Mouse (Mus musculus) skeletal muscle tissue, postnatal 0 days (tissue): ENCODE measurements around the gene 4922502D21Rik. TPM values are rescaled to one million over a fixed set of nuclear protein-coding genes. Genes with fewer than 3 reads are reported as not detected.

Experiments
- polyA plus RNA-seq: library from polyadenylated mRNA; unstranded; fragments of >200 nt; fragmentation: Nextera tagmentation; extraction: Ambion mirVana; gene quantifications from 2 replicates; pipeline ENCODE4 v1.2.1, GENCODE M21; 2015

The 4922502D21Rik gene
- not detected in 2 replicates for polyA plus RNA-seq

GRCm38 (mm10) chr6:129331610-129332009, at the start of gene 4922502D21Rik:
TSS of gene 4922502D21Rik (minus strand) at chr6:129331796.

GRCm38 (mm10) chr6:129342391-129342790, 10.8 kb upstream of the 4922502D21Rik start, which contains the start of gene Clec12a:
TSS of gene Clec12a (plus strand) at chr6:129342691.

GRCm38 (mm10) chr6:129275220-129275619, 56.4 kb downstream of the 4922502D21Rik start, which contains the start of gene Cd69:
TSS of gene Cd69 (minus strand) at chr6:129275436.

Other genes starting within 250 kb of the 4922502D21Rik start
- gene Clec2e, start 230.9 kb downstream of the 4922502D21Rik start, polyA plus RNA-seq = 0.28 TPM in 2 replicates
- gene Clec2d, start 151.2 kb downstream of the 4922502D21Rik start, polyA plus RNA-seq = 0.74 and 0.84 TPM in 2 replicates
- 0.38 and 0.74 TPM in 2 replicates for gene Cd69, start 56.4 kb downstream of the 4922502D21Rik start, polyA plus RNA-seq
- gene Clec12a, start 10.9 kb upstream of the 4922502D21Rik start, polyA plus RNA-seq = 0.10 and 0.12 TPM in 2 replicates
- 0.28 and 1.3 TPM in 2 replicates for gene Clec12b, start 54.1 kb upstream of the 4922502D21Rik start, polyA plus RNA-seq
- gene Clec1b, start 65.5 kb upstream of the 4922502D21Rik start, polyA plus RNA-seq = 0.10 and 0.22 TPM in 2 replicates
- gene Clec9a, start 77.1 kb upstream of the 4922502D21Rik start, polyA plus RNA-seq = 0.10 and 0.23 TPM in 2 replicates
- gene Clec1a, start 120.2 kb upstream of the 4922502D21Rik start, polyA plus RNA-seq = 4.0 and 5.0 TPM in 2 replicates
- gene Olr1, start 175.4 kb upstream of the 4922502D21Rik start, polyA plus RNA-seq = 0.27 TPM in 1 of 2 replicates, not detected in the other
- gene Tmem52b, start 180.8 kb upstream of the 4922502D21Rik start, polyA plus RNA-seq = not detected in 2 replicates
- 31.6 and 33.9 TPM in 2 replicates for gene Gabarapl1, start 201.4 kb upstream of the 4922502D21Rik start, polyA plus RNA-seq
- gene Klre1, start 246.1 kb upstream of the 4922502D21Rik start, polyA plus RNA-seq = not detected in 2 replicates